Mouse (Mus musculus) erythroid progenitor cell, adult 5-6 weeks (primary cell): ENCODE data around the gene Cdc34. TPM values are rescaled to one million over a fixed set of nuclear protein-coding genes. Genes with fewer than 3 reads are reported as not detected.
A peak's percentile ranks its signal among the peaks of the same experiment; 100 is the strongest.

Source experiments
- ATAC-seq: replicated peaks from 2 replicates; pipeline ENCODE4 v1.8.0; 2016; ENCODE audit warnings: moderate number of reproducible peaks, mild to moderate bottlenecking, moderate TSS enrichment, inconsistent platforms; ENCODE audit not compliant: poor library complexity, low FRiP score, severe bottlenecking
- total RNA-seq, 2 experiments: library from RNA; stranded (forward) in 1 of 2; stranded (reverse) in 1 of 2; fragments of 150-400 nt in 1 of 2; fragments of 186-747, 209-891 nt in 1 of 2; gene quantifications; 2 replicates each; pipeline versions ENCODE4 v1.2.3 to v1.2.4; 2015 to 2017; ENCODE audit warnings: low replicate concordance in 2 of 2

Cdc34 gene
- 42.2 and 66.7 TPM in 2 replicates for total RNA-seq (2015; ENCODE audit: low replicate concordance)
- total RNA-seq (2017; ENCODE audit: low replicate concordance), result 82.7 and 87.2 TPM in 2 replicates

DNA sequence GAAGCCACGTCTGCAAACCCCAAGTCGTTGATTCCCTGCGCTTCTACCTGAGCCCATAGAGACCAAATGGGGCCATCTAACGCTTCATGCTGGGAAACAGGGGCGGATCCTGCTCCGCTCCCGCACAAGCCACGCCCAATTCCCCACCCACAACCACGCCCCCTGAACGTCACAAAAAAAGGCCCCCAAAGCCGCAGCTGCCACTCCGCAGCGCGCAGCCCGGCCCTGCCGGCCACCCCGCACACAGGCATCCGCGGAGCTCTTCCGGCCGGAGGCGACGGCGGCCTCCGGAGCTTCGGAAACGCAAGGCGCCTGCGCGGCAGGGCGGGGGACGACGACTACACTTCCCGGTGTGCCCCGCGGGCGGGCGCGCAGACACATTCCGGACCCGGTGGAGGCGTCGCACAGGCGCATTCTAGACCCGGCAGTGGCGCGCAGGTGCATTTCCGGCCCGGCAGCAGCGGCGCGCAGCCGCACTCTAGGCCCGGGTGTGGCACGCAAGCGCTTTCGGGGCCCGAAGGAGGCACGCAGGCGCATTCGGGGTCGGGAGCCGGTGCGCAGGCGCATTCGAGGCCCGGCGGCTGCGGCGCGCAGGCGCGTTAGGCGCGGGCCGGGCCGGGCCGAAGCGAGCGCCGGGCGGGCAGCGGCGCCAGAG, at the start of gene Cdc34:
TSS of gene Cdc34 (plus strand) at position 605 of the 655 bp plus-strand sequence.
- peak; percentile 85 for ATAC-seq

DNA sequence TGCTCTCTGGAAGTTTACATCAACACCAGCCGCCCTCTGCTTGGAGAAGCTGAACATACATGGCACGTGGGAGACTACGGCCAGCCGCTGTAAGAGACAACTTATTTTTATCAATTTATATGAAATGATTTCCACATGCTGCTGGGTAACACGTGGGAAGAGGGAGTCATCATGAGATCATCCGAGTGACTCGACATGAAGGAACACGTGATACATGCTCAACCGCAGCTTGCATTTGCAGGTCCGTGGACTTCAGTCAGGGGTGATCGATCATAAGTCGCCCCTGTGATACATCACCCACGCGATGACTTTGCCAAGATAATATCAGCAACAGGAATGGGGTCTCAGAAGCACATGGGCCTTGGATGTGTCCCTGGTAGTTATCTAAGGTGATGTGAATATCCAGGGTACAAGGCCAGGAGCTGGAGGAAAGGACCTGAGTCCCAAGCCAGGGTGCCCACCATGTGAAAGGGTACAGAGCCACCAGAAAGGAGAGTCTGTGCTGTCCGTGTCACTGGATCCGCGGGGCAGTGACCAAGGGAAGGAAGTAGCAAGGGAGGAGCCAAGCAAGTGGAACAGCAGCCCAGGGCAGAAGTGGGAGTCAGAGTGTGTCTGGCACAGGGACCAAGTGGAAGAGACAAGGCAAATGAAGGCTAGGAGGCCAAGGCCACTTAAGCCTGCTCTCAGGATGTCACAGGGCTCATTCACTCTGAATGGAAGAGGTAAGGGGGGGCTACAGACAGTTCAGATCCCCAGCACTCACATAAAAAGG, 48.8 kb upstream of the Cdc34 start:
- ATAC-seq, result no peak

GRCm38 (mm10) chr10:79636287-79636686, 45.7 kb upstream of the Cdc34 start:
- ATAC-seq, result no peak

- no peak for ATAC-seq
Measured at GRCm38 (mm10) chr10:79637128-79638110, 44.6 kb upstream of the Cdc34 start, which contains the start of gene Shc2. Gene Shc2 (minus strand): TSS chr10:79637918.

- no peak for ATAC-seq
Measured at GRCm38 (mm10) chr10:79638486-79639204, 43.4 kb upstream of the Cdc34 start.

GRCm38 (mm10) chr10:79645711-79646110, 36.3 kb upstream of the Cdc34 start, which contains the start of gene Odf3l2:
Gene Odf3l2 (minus strand): TSS chr10:79645738.
- no peak for ATAC-seq

- 0 out of 2 replicates have a peak, but pooled peaks have one; percentile 60 for ATAC-seq
Measured at GRCm38 (mm10) chr10:79649070-79649751, 32.8 kb upstream of the Cdc34 start.

DNA sequence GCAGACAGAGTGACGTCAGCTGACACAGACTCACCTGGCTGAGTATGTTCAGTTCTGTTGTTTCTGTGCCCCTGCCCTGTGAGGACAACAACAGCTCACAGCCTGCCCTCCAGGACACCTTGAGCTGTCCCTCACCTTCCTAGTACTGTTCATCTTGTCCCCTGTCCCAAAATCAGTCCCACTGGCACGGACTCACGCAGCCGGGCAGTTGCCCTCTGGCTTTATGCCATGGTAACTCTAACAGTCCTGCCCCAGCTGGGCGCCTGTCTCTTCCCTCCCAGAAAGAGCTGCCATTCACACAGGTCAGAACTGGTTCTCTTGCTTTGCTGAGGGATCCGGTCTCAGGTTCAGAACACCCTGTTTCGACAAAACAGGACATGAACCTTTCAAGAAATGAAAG, 29.2 kb upstream of the Cdc34 start:
- no peak for ATAC-seq

GRCm38 (mm10) chr10:79654946-79655395, 27.0 kb upstream of the Cdc34 start:
- no peak for ATAC-seq

GRCm38 (mm10) chr10:79658829-79659228, 23.2 kb upstream of the Cdc34 start:
- peak; percentile 58; the same call in 1 of the 2 replicates for ATAC-seq

GRCm38 (mm10) chr10:79660298-79660697, 21.7 kb upstream of the Cdc34 start:
- ATAC-seq, result no peak

DNA sequence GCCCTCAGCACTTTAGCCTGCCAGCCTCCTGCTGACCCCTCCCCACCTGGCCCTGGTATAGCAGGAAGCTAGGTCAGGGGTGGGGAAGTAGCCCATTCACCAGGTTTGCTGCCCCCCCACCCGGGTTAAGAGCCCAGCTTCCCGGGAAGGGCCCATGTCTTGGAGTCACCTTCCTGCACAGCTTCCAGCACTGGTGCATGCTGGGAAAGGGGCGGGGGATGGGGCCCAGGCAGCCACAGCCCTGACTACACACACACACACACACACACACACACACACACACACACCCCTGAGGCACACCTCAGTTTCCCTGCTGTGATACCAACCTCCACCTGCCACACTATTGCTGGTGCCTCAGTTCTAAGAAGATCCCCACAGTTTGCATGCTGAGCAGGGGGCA, 20.1 kb upstream of the Cdc34 start:
- ATAC-seq, result no peak

GRCm38 (mm10) chr10:79664131-79664665, 17.8 kb upstream of the Cdc34 start, which contains the start of gene Madcam1:
Gene Madcam1 (plus strand): TSS chr10:79664559.
- ATAC-seq, result peak; percentile 47

GRCm38 (mm10) chr10:79665051-79665450, 16.9 kb upstream of the Cdc34 start:
- no peak for ATAC-seq

GRCm38 (mm10) chr10:79666493-79666892, 15.5 kb upstream of the Cdc34 start:
- no peak for ATAC-seq

- ATAC-seq, result no peak
Measured at GRCm38 (mm10) chr10:79668076-79668475, 13.9 kb upstream of the Cdc34 start.

GRCm38 (mm10) chr10:79668771-79669575, 13.0 kb upstream of the Cdc34 start, which contains the start of gene Tpgs1:
Gene Tpgs1 (plus strand): TSS chr10:79669369.
- ATAC-seq, result peak; percentile 86
